Mouse (Mus musculus): Measurements from ENCODE around the gene Etfa. TPM values are rescaled to one million over a fixed set of nuclear protein-coding genes. Genes with fewer than 3 reads are reported as not detected.

Gene Etfa
- polyA plus RNA-seq, 1 experiment from 2014 or later: 151 TPM

DNA sequence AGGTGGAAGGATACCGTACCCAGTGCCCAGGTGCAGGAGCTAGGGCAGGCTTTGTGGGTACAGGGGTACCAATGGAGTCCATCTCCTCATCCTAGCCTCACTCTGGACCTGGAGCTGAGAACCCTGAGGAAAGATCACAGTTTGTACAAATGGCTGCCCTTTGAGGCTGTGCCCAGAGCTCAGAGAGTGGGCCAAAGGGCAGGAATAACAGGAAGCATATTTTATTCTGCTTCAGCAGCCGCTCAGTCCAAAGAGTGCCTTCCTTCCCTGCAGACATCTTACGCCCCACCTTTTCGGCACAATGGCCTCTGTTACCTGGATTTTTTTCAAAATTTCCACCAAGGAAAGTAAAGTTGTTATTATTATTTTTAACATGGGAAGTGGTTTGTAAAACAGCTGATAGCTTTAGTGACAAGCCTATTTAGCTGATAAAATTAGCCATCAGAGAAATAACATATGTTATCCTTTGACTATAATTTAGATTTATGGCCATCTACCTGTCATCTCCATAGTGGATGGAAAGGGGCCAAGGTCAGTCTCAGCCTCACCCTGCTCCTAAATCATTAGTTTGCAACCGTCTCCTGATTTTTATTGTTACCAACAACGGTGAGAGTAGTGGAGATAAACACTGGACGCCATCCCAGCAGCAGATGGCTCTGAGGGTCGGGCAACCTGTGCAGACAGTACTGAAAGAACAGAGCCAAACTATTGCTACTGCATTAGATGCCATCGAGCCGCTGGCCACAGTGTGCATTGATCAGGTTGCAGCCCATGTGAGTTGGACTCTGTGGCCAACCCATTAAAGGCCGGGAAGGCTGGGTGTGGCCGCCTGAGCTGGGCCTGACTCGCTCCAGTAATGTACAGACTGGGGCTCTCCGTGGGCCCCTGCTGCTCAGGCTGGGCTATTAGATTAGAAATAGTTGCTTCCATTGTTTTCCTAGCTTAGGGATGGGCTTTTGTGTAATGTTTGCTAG, 88.3 kb downstream of the Etfa start:
- 73% methylated on average over 14 of the region's 14 CpGs for WGBS
- Histone ChIP-seq H3K9ac (ENCODE audit: low read length) (no peak overlapping the region), H3K27ac (ENCODE audit: low read depth, low read length) (no peak overlapping the region), H3K4me1 (replicated peaks; ENCODE audit: control insufficient read depth, insufficient read depth, low read length) (no peaks in the 10 kb centered on the region), H3K4me2 (ENCODE audit: low read depth, low read length, severe bottlenecking) (no peak overlapping the region), H3K9me3 (ENCODE audit: control insufficient read depth, low read length) (0 out of 2 replicates have a peak, but pooled peaks cover 3% of the 10 kb centered on the region), H3K36me3 (ENCODE audit: control insufficient read depth, insufficient read depth, low read length) (no peaks in the 10 kb centered on the region), H3K4me3 (ENCODE audit: low read depth, low read length) (no peak overlapping the region), H3K27me3 (ENCODE audit: control insufficient read depth, insufficient read depth, low read length) (no peaks in the 10 kb centered on the region)
- no peak for DNase-seq (ENCODE audit: low spot score)
- ATAC-seq (replicated peaks; ENCODE audit: low FRiP score): no peak

DNA sequence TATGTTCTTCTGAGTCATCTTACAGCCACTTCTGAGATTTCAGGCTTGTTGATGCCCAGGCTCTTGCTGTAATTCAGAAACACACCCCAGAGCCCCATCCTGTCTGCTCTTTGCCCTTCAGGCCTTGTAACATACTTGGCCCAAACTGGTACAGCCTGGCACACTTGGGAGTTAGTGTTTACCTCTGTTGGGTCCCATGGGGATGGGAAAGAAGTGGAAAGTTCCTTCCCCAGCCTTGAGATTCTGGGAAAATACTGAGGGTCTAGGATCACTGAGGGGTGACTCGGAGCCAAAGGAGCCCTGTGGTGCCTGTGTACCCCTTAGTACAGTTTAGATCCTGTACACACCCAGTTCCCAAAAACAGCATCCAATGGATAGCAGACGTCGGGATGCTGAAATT, 90.3 kb downstream of the Etfa start:
- no peak for DNase-seq (ENCODE audit: low spot score)
- Histone ChIP-seq H3K4me1 (replicated peaks; ENCODE audit: control insufficient read depth, insufficient read depth, low read length) (no peaks in the 10 kb centered on the region), H3K27me3 (ENCODE audit: control insufficient read depth, insufficient read depth, low read length) (no peaks in the 10 kb centered on the region), H3K36me3 (ENCODE audit: control insufficient read depth, insufficient read depth, low read length) (no peaks in the 10 kb centered on the region), H3K27ac (ENCODE audit: low read depth, low read length) (no peak overlapping the region), H3K4me3 (ENCODE audit: low read depth, low read length) (no peak overlapping the region), H3K9me3 (ENCODE audit: control insufficient read depth, low read length) (0 out of 2 replicates have a peak, but pooled peaks cover 3% of the 10 kb centered on the region), H3K4me2 (ENCODE audit: low read depth, low read length, severe bottlenecking) (no peak overlapping the region), H3K9ac (ENCODE audit: low read length) (no peak overlapping the region)
- 89% methylated on average over 3 of the region's 3 CpGs for WGBS
- ATAC-seq (replicated peaks; ENCODE audit: low FRiP score): no peak

DNA sequence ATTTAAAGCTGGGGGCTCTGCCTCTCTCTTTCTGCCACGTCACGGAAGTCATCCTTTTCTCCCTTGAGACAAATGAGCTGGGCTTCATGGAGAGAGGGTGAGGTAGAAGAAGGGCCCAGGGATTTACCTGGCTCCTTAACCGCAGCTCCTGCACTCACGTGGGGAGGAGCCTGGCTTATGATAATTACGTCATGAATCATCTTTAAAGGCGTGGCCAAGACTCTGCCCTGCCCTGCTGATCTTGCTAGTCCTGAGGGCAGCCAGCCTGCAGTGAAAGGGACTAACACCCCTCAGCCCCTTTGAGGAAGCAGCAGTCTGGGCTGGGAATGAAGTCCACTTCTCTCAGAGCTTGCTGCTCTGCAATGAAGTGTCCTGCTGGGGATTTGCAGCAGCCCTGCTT, 100.9 kb downstream of the Etfa start:
- WGBS: 45% methylated on average over 6 of the region's 6 CpGs
- Histone ChIP-seq H3K9ac (ENCODE audit: low read length) (no peak overlapping the region), H3K36me3 (ENCODE audit: control insufficient read depth, insufficient read depth, low read length) (no peaks in the 10 kb centered on the region), H3K4me2 (ENCODE audit: low read depth, low read length, severe bottlenecking) (no peak overlapping the region), H3K27me3 (ENCODE audit: control insufficient read depth, insufficient read depth, low read length) (no peaks in the 10 kb centered on the region), H3K27ac (ENCODE audit: low read depth, low read length) (no peak overlapping the region), H3K9me3 (ENCODE audit: control insufficient read depth, low read length) (no peaks in the 10 kb centered on the region), H3K4me1 (replicated peaks; ENCODE audit: control insufficient read depth, insufficient read depth, low read length) (no peaks in the 10 kb centered on the region), H3K4me3 (ENCODE audit: low read depth, low read length) (no peak overlapping the region)
- no peak for ATAC-seq (replicated peaks; ENCODE audit: low FRiP score)
- DNase-seq (ENCODE audit: low spot score): no peak

DNA sequence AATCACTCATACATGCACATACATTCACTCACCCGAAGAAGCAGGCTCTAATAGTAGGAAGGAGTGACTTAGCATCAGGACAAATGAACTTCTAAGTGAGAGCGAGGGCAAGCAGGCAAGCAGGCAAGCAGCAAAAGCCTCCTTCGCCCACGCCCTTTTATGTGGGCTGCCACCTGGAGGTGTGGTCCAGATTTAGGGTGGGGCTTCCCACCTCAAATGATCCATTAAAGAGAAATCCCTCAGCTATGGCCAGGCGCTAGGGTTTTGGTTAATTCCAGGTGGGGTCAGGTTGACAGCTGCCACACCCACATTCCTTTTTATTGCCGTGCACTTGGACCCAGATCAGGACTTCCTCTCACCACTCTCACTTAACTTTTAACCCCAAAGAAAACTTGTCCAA, 101.6 kb downstream of the Etfa start:
- WGBS: 61% methylated on average over 6 of the region's 6 CpGs

GRCm38 (mm10) chr9:55409833-55410232, 102.2 kb downstream of the Etfa start:
- Histone ChIP-seq H3K27ac (ENCODE audit: low read depth, low read length) (no peak overlapping the region), H3K9me3 (ENCODE audit: control insufficient read depth, low read length) (no peaks in the 10 kb centered on the region)
- no peak for ATAC-seq (replicated peaks; ENCODE audit: low FRiP score)

More for the DNA sequence above, 101.6 kb downstream of the Etfa start:
- ATAC-seq (replicated peaks; ENCODE audit: low FRiP score) (no peak), DNase-seq (ENCODE audit: low spot score) (no peak)
- no peaks in the 10 kb centered on the region for H3K27me3 ChIP-seq (ENCODE audit: control insufficient read depth, insufficient read depth, low read length)
- no peaks in the 10 kb centered on the region for H3K36me3 ChIP-seq (ENCODE audit: control insufficient read depth, insufficient read depth, low read length)
- H3K4me3 ChIP-seq (ENCODE audit: low read depth, low read length): no peak overlapping the region
- no peaks in the 10 kb centered on the region for H3K4me1 ChIP-seq (replicated peaks; ENCODE audit: control insufficient read depth, insufficient read depth, low read length)
- H3K9ac ChIP-seq (ENCODE audit: low read length): no peak overlapping the region
- no peaks in the 10 kb centered on the region for H3K9me3 ChIP-seq (ENCODE audit: control insufficient read depth, low read length)
- no peak overlapping the region for H3K27ac ChIP-seq (ENCODE audit: low read depth, low read length)
- no peak overlapping the region for H3K4me2 ChIP-seq (ENCODE audit: low read depth, low read length, severe bottlenecking)

GRCm38 (mm10) chr9:55408851-55409250, 103.2 kb downstream of the Etfa start:
- no peak for DNase-seq (ENCODE audit: low spot score)
- ATAC-seq (replicated peaks; ENCODE audit: low FRiP score): no peak
- Histone ChIP-seq H3K9ac (ENCODE audit: low read length) (no peak overlapping the region), H3K4me2 (ENCODE audit: low read depth, low read length, severe bottlenecking) (no peak overlapping the region), H3K4me1 (replicated peaks; ENCODE audit: control insufficient read depth, insufficient read depth, low read length) (no peaks in the 10 kb centered on the region), H3K27me3 (ENCODE audit: control insufficient read depth, insufficient read depth, low read length) (no peaks in the 10 kb centered on the region), H3K9me3 (ENCODE audit: control insufficient read depth, low read length) (no peaks in the 10 kb centered on the region), H3K4me3 (ENCODE audit: low read depth, low read length) (no peak overlapping the region), H3K27ac (ENCODE audit: low read depth, low read length) (no peak overlapping the region), H3K36me3 (ENCODE audit: control insufficient read depth, insufficient read depth, low read length) (no peaks in the 10 kb centered on the region)
- 54% methylated on average over 4 of the region's 4 CpGs for WGBS

More at GRCm38 (mm10) chr9:55409833-55410232, 102.2 kb downstream of the Etfa start:
- no peak overlapping the region for H3K4me3 ChIP-seq (ENCODE audit: low read depth, low read length)
- no peak for DNase-seq (ENCODE audit: low spot score)
- no peaks in the 10 kb centered on the region for H3K4me1 ChIP-seq (replicated peaks; ENCODE audit: control insufficient read depth, insufficient read depth, low read length)
- H3K9ac ChIP-seq (ENCODE audit: low read length): no peak overlapping the region
- no peaks in the 10 kb centered on the region for H3K36me3 ChIP-seq (ENCODE audit: control insufficient read depth, insufficient read depth, low read length)
- WGBS: 44% methylated on average over 3 of the region's 3 CpGs
- H3K4me2 ChIP-seq (ENCODE audit: low read depth, low read length, severe bottlenecking): no peak overlapping the region
- H3K27me3 ChIP-seq (ENCODE audit: control insufficient read depth, insufficient read depth, low read length): no peaks in the 10 kb centered on the region

DNA sequence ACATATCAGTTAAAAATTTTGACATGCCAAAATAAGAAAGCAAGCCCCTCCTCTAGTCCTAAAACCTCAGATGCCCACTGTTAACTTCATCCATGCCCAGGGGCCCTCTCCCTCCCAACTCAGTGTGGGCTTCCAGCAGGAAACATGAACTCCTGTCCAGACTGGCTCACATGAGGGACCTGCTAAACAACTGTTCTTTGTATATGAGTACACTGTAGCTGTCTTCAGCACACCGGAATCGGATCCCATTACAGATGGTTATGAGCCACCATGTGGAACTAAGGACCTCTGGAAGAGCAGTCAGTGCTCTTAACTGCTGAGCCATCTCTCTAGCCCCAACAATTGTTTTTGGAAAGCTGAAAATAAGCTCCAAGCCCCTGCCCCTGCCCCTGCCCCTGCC, 105.3 kb downstream of the Etfa start:
- H3K9ac ChIP-seq (ENCODE audit: low read length): no peak overlapping the region
- no peaks in the 10 kb centered on the region for H3K4me1 ChIP-seq (replicated peaks; ENCODE audit: control insufficient read depth, insufficient read depth, low read length)
- no peak for ATAC-seq (replicated peaks; ENCODE audit: low FRiP score)
- no peak overlapping the region for H3K27ac ChIP-seq (ENCODE audit: low read depth, low read length)
- H3K27me3 ChIP-seq (ENCODE audit: control insufficient read depth, insufficient read depth, low read length): no peaks in the 10 kb centered on the region
- WGBS: 75% methylated on average over 2 of the region's 2 CpGs
- H3K36me3 ChIP-seq (ENCODE audit: control insufficient read depth, insufficient read depth, low read length): no peaks in the 10 kb centered on the region
- H3K4me2 ChIP-seq (ENCODE audit: low read depth, low read length, severe bottlenecking): no peak overlapping the region
- no peaks in the 10 kb centered on the region for H3K9me3 ChIP-seq (ENCODE audit: control insufficient read depth, low read length)
- DNase-seq (ENCODE audit: low spot score): no peak
- H3K4me3 ChIP-seq (ENCODE audit: low read depth, low read length): no peak overlapping the region

DNA sequence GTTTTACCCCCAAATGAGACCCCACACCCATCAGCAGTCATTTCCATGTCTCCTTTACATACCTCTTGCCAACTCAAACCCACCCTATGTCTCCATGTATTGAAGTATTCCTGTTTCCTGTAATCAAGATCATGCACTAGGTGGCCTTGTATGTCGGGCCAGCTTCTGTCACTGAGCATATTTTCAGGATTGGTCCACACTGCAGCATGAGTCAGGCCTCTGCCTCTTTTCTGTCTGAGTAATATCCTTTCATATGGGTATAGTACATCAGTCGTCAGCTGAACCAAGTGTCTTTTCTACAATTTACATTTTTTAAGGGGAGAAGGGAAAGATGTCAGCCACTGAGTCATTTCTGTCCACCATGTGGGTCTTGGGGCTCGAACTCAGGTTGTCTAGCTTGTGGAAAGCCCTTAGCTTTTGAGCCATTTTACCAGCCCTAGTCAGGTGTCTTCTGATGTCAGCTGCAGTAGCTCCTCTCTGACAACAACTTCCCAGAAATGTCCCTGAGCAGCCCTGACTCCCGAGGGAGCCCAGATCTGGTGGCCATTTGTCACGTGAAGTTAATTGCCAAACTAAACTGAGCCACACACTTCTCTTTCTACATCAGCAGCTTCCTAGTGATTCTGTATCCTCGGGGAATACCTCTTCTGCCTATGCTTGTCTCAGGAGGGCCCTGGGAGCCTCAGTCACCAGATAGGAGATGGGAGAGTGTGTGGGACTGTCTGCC, 106.9 kb downstream of the Etfa start:
- Histone ChIP-seq H3K9ac (ENCODE audit: low read length) (no peak overlapping the region), H3K27ac (ENCODE audit: low read depth, low read length) (no peak overlapping the region), H3K4me2 (ENCODE audit: low read depth, low read length, severe bottlenecking) (no peak overlapping the region), H3K4me1 (replicated peaks; ENCODE audit: control insufficient read depth, insufficient read depth, low read length) (no peaks in the 10 kb centered on the region), H3K4me3 (ENCODE audit: low read depth, low read length) (no peak overlapping the region), H3K27me3 (ENCODE audit: control insufficient read depth, insufficient read depth, low read length) (no peaks in the 10 kb centered on the region), H3K36me3 (ENCODE audit: control insufficient read depth, insufficient read depth, low read length) (no peaks in the 10 kb centered on the region), H3K9me3 (ENCODE audit: control insufficient read depth, low read length) (no peaks in the 10 kb centered on the region)
- no peak for DNase-seq (ENCODE audit: low spot score)
- 83% methylated on average over 6 of the region's 6 CpGs for WGBS
- ATAC-seq (replicated peaks; ENCODE audit: low FRiP score): no peak

Measured in forebrain, embryonic 11.5 days (tissue).